Mouse (Mus musculus) liver, embryonic 13.5 days (tissue): ENCODE data around the gene Lactbl1. TPM values are rescaled to one million over a fixed set of nuclear protein-coding genes. Genes with fewer than 3 reads are reported as not detected.

ENCODE experiments used
- ATAC-seq: fragments of 200-750 bp; cut with Nextera tagmentation; 2 replicates; pipeline ENCODE4 v1.8.0; 2017; ENCODE audit warnings: low read depth, mild to moderate bottlenecking, moderate number of reproducible peaks, moderate library complexity
- DNase-seq: peaks from one replicate; pipeline ENCODE4 v3.0.0; 2022
- H3K27ac ChIP-seq: fragments of 300-500 bp; sonication (generic); 2 replicates; pipeline ENCODE4 v1.5.1; 2015; ENCODE audit warnings: moderate library complexity, mild to moderate bottlenecking, inconsistent platforms
- H3K27me3 ChIP-seq: fragments of 300-500 bp; sonication (generic); 2 replicates; pipeline ENCODE4 v1.6.1; 2015; ENCODE audit warnings: mild to moderate bottlenecking, inconsistent platforms
- H3K36me3 ChIP-seq: fragments of 300-500 bp; sonication (generic); 2 replicates; pipeline ENCODE4 v1.6.1; 2015; ENCODE audit warnings: mild to moderate bottlenecking, inconsistent platforms
- H3K4me1 ChIP-seq: fragments of 300-500 bp; sonication (generic); replicated peaks from 2 replicates; pipeline ENCODE4 v1.6.1; 2015; ENCODE audit warnings: inconsistent platforms
- H3K4me2 ChIP-seq: fragments of 300-500 bp; sonication (generic); 2 replicates; pipeline ENCODE4 v1.6.1; 2015; ENCODE audit warnings: inconsistent platforms, mild to moderate bottlenecking, moderate library complexity
- H3K4me3 ChIP-seq: fragments of 300-500 bp; sonication (generic); replicated peaks from 2 replicates; pipeline ENCODE4 v1.5.1; 2015; ENCODE audit warnings: mild to moderate bottlenecking, inconsistent platforms
- H3K9ac ChIP-seq: fragments of 300-500 bp; sonication (generic); 2 replicates; pipeline ENCODE4 v1.6.1; 2015; ENCODE audit warnings: mild to moderate bottlenecking, inconsistent platforms
- H3K9me3 ChIP-seq: fragments of 300-500 bp; sonication (generic); replicated peaks from 2 replicates; pipeline ENCODE4 v1.6.1; 2016; ENCODE audit warnings: inconsistent platforms
- WGBS: fragments of 180-500 bp; shearing (Covaris S2); methylation state at CpG from one replicate; pipeline ENCODE4 v1.1.7; 2015; ENCODE audit not compliant: insufficient replicate concordance; 5-methylcytosine and 5-hydroxymethylcytosine counted together
- microRNA-seq: library from miRNA; unstranded; fragments of <30 nt; microRNA quantifications from one replicate; pipeline ENCODE4, GENCODE M21; 2016
- polyA plus RNA-seq: library from polyadenylated mRNA; unstranded; fragments of >200 nt; fragmentation: Nextera tagmentation; extraction: Ambion mirVana; gene quantifications from 2 replicates; pipeline ENCODE4 v1.2.1, GENCODE M21; 2015

Lactbl1 gene
- polyA plus RNA-seq, 1 experiment from 2014 or later, result not detected

GRCm38 (mm10) chr4:136688113-136688512 lies 65.7 kb downstream of the Lactbl1 start:
- WGBS, result 45% methylated on average over 4 of the region's 4 CpGs
- Histone ChIP-seq H3K4me1 (no peaks in the 10 kb centered on the region; the same call in 1 of the 2 replicates), H3K36me3 (no peaks in the 10 kb centered on the region), H3K9me3 (no peaks in the 10 kb centered on the region), H3K9ac (no peak overlapping the region), H3K27me3 (no peaks in the 10 kb centered on the region), H3K4me3 (no peak overlapping the region), H3K4me2 (no peak overlapping the region), H3K27ac (no peak overlapping the region)
- DNase-seq, result no peak
- ATAC-seq, result no peak

Small RNAs within 50 kb of the gene (microRNA-seq; reads per million reads assigned to microRNA genes)
- gene Gm22180, result not detected

Other genes starting within 250 kb of the Lactbl1 start
- gene Htr1d, start 199.1 kb upstream of the Lactbl1 start, polyA plus RNA-seq, result 0.15 TPM in 1 of 2 replicates, not detected in the other
- 0.06 TPM in 1 of 2 replicates, not detected in the other for gene 6030445D17Rik, start 160.4 kb upstream of the Lactbl1 start, polyA plus RNA-seq
- 17.3 and 19.3 TPM in 2 replicates for gene Luzp1, start 152.9 kb upstream of the Lactbl1 start, polyA plus RNA-seq
- gene Kdm1a, start 19.9 kb upstream of the Lactbl1 start, polyA plus RNA-seq, result 11.8 and 12.4 TPM in 2 replicates
- gene Tex46, start 12.2 kb upstream of the Lactbl1 start, polyA plus RNA-seq, result not detected in 2 replicates
- 0.36 and 0.50 TPM in 2 replicates for gene Ephb2, start 213.4 kb downstream of the Lactbl1 start, polyA plus RNA-seq